Comparison of ENCODE assay signal across 14 mouse cellular contexts in the genomic region with DNA sequence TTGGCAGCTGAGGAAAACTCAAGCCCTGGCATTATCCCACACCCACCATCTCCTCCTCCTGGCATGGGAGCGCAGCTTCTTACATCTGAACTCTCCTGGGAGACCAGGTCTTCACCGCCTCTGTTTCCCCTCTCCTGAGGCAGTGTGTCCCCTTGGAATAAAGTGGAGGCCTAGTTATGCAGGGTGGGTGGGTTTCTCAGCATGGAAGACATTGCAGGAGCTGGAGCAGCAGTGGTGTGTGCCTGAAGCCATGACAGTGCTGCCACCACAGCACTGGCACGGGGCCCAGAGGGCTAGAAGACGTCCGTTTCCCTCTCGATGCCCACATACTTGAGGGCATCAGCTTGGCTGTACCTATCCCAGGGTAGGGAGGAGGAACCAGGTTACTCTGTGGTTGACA. TPM values are rescaled to one million over a fixed set of nuclear protein-coding genes. Genes with fewer than 3 reads are reported as not detected.
"Had no signal": no experiment of that assay in that cellular context is flagged by ENCODE, and none has a peak within 500 bp of the region (broad histone marks: within the 10 kb centered on the region; RNA-seq: fewer than 3 reads in every experiment).

No protein-coding gene starts in this region.

- H3K27ac ChIP-seq: lung, embryonic 15.5 days; macrophage; neural tube, embryonic 13.5 days had no signal

- DNase-seq: kidney, postnatal 14 days; layer of hippocampus, adult 9-11 months; layer of hippocampus, postnatal 36 days; lung, postnatal 14 days; retina, postnatal 1 day; right cerebral cortex, postnatal 14 days; thymus, postnatal 36 days had no signal

- ATAC-seq: midbrain, embryonic 16.5 days had no signal

- H3K9me3 ChIP-seq: lung, embryonic 15.5 days; megakaryocyte, embryonic 14.5 days; neural tube, embryonic 13.5 days had no signal

- H3K9ac ChIP-seq: lung, embryonic 15.5 days; neural tube, embryonic 13.5 days had no signal

- H3K27me3 ChIP-seq: lung, embryonic 15.5 days; neural tube, embryonic 13.5 days had no signal

- H3K4me2 ChIP-seq: liver, embryonic 11.5 days; lung, embryonic 15.5 days; midbrain, embryonic 11.5 days; neural tube, embryonic 13.5 days had no signal

- H3K4me3 ChIP-seq: lung, embryonic 15.5 days; neural tube, embryonic 13.5 days had no signal

RNA-seq across cellular contexts. Expression of a gene that starts 17.4 kb away (rescaled TPM):
- polyA plus RNA-seq: macrophage; midbrain, embryonic 11.5 days had no signal
